In genomic region chr16:18342076-18342475, GRCm38 (mm10) we compare ENCODE assay signal across 12 mouse cellular contexts. TPM values are rescaled to one million over a fixed set of nuclear protein-coding genes. Genes with fewer than 3 reads are reported as not detected.
DNase-seq lines count a peak whose midpoint lies in the region; ATAC-seq and TF ChIP-seq lines count a peak whose summit lies in the region.
"Had no signal": no experiment of that assay in that cellular context is flagged by ENCODE, and none has a peak within 500 bp of the region (broad histone marks: within the 10 kb centered on the region; RNA-seq: fewer than 3 reads in every experiment).

No protein-coding gene starts in this region.

- TF ChIP-seq POLR2A in kidney, adult 2 months (IDR thresholded peaks at IDR 0.05; ENCODE audit: low read depth, low read length) = no peak

- H3K4me2 ChIP-seq in hindbrain, embryonic 15.5 days = peak overlapping the region; percentile 67; the same call in 1 of the 2 replicates
- no peak overlapping the region; the same call in 1 of the 2 replicates for H3K4me2 ChIP-seq in forebrain, embryonic 12.5 days

- WGBS in kidney, adult 2 months = 49% methylated on average over 2 of the region's 2 CpGs
- WGBS in hindbrain, embryonic 15.5 days = 97% methylated on average over 2 of the region's 2 CpGs
- WGBS in forebrain, embryonic 12.5 days = 72% methylated on average over 2 of the region's 2 CpGs

- H3K9me3 ChIP-seq in hindbrain, embryonic 15.5 days = no peaks in the 10 kb centered on the region
- H3K9me3 ChIP-seq in forebrain, embryonic 12.5 days = no peaks in the 10 kb centered on the region

- H3K9ac ChIP-seq in hindbrain, embryonic 15.5 days = 0 out of 2 replicates have a peak overlapping the region, but pooled peaks have one; percentile 44
- no peak overlapping the region for H3K9ac ChIP-seq in forebrain, embryonic 12.5 days

- H3K27ac ChIP-seq in kidney, adult 2 months (ENCODE audit: insufficient read depth, low read depth, low read length) = peak overlapping the region; percentile 53
- no peak overlapping the region for H3K27ac ChIP-seq in hindbrain, embryonic 15.5 days (replicated peaks)
- no peak overlapping the region for H3K27ac ChIP-seq in forebrain, embryonic 12.5 days

- no peaks in the 10 kb centered on the region; the same call in 1 of the 2 replicates for H3K36me3 ChIP-seq in kidney, adult 2 months (ENCODE audit: control insufficient read depth, insufficient read depth, low read length)
- peaks cover 4% of the 10 kb centered on the region; the same call in 1 of the 2 replicates for H3K36me3 ChIP-seq in hindbrain, embryonic 15.5 days
- H3K36me3 ChIP-seq in forebrain, embryonic 12.5 days (replicated peaks) = peaks cover 4% of the 10 kb centered on the region; the same call in 1 of the 2 replicates

- no peak for TF ChIP-seq CTCF in kidney, adult 2 months (conservative IDR thresholded peaks at IDR 0.05; ENCODE audit: insufficient read depth, insufficient read length, low read depth, low read length)

- DNase-seq in kidney, adult 2 months = peak; percentile 73
- no peak for DNase-seq in kidney, postnatal 10 days
- peak; percentile 48 for DNase-seq in c-Kit-negative CD71-positive TER-119-positive erythroid progenitor cells, embryonic 14.5 days (ENCODE audit: low read depth, low spot score)
- DNase-seq in retina, postnatal 1 day = no peak
- DNase-seq in MN1 (ENCODE audit: low spot score) = no peak
- DNase-seq: cerebellum, postnatal 25 days; heart, postnatal 14 days; left cerebral cortex, postnatal 4 days; thymus, postnatal 14 days had no signal

- H3K4me3 ChIP-seq in kidney, adult 2 months (ENCODE audit: insufficient read depth, low read depth, low read length) = no peak overlapping the region
- no peak overlapping the region for H3K4me3 ChIP-seq in hindbrain, embryonic 15.5 days
- H3K4me3 ChIP-seq in forebrain, embryonic 12.5 days (replicated peaks) = no peak overlapping the region

- H3K27me3 ChIP-seq in kidney, adult 2 months (replicated peaks; ENCODE audit: control insufficient read depth, insufficient read depth, low read length) = no peaks in the 10 kb centered on the region
- H3K27me3 ChIP-seq in hindbrain, embryonic 15.5 days = no peaks in the 10 kb centered on the region
- H3K27me3 ChIP-seq in forebrain, embryonic 12.5 days = 0 out of 2 replicates have a peak, but pooled peaks cover 4% of the 10 kb centered on the region

- no peak for ATAC-seq in hindbrain, embryonic 15.5 days (ENCODE audit: low FRiP score, low read depth)
- ATAC-seq in megakaryocyte progenitor cell, adult 5-6 weeks (replicated peaks; ENCODE audit: poor library complexity) = peak; percentile 55
- ATAC-seq in forebrain, embryonic 12.5 days (ENCODE audit: low FRiP score) = no peak

- peaks cover 10% of the 10 kb centered on the region; the same call in 1 of the 2 replicates for H3K4me1 ChIP-seq in kidney, adult 2 months (ENCODE audit: control insufficient read depth, insufficient read depth, low read length)
- peaks cover 33% of the 10 kb centered on the region for H3K4me1 ChIP-seq in hindbrain, embryonic 15.5 days (replicated peaks)
- H3K4me1 ChIP-seq in forebrain, embryonic 12.5 days = peaks cover 33% of the 10 kb centered on the region

RNA-seq across cellular contexts. Expression of gene Tango2, which starts 5.8 kb away (rescaled TPM):
- 147 and 158 TPM in 2 replicates for polyA plus RNA-seq in kidney, adult 2 months (2012; rRNA removed)
- polyA plus RNA-seq in hindbrain, embryonic 15.5 days (2015; fragmentation: Nextera tagmentation; extraction: Ambion mirVana) = 92.5 and 94.0 TPM in 2 replicates
- 20.5 and 21.7 TPM in 2 replicates for total RNA-seq in megakaryocyte progenitor cell, adult 5-6 weeks (2015)
- total RNA-seq in megakaryocyte progenitor cell, adult 5-6 weeks (2017) = 7.6 and 8.6 TPM in 2 replicates
- polyA plus RNA-seq in forebrain, embryonic 12.5 days (2016; fragmentation: Nextera tagmentation; extraction: Ambion mirVana) = 40.7 and 41.5 TPM in 2 replicates

RNA-seq across cellular contexts. Expression of gene Arvcf, which starts 5.9 kb away (rescaled TPM):
- polyA plus RNA-seq in kidney, adult 2 months (2012; rRNA removed) = 94.2 and 98.5 TPM in 2 replicates
- polyA plus RNA-seq in hindbrain, embryonic 15.5 days (2015; fragmentation: Nextera tagmentation; extraction: Ambion mirVana) = 78.7 and 81.3 TPM in 2 replicates
- 0.20 and 1.2 TPM in 2 replicates for total RNA-seq in megakaryocyte progenitor cell, adult 5-6 weeks (2015)
- total RNA-seq in megakaryocyte progenitor cell, adult 5-6 weeks (2017) = 0.83 and 7.9 TPM in 2 replicates
- polyA plus RNA-seq in forebrain, embryonic 12.5 days (2016; fragmentation: Nextera tagmentation; extraction: Ambion mirVana) = 115 and 126 TPM in 2 replicates

RNA-seq across cellular contexts. Expression of gene Dgcr8, which starts 53.0 kb away (rescaled TPM):
- polyA plus RNA-seq in kidney, adult 2 months (2012; rRNA removed) = 11.9 and 13.2 TPM in 2 replicates
- polyA plus RNA-seq in hindbrain, embryonic 15.5 days (2015; fragmentation: Nextera tagmentation; extraction: Ambion mirVana) = 29.5 and 30.9 TPM in 2 replicates
- total RNA-seq in megakaryocyte progenitor cell, adult 5-6 weeks (2015) = 33.2 and 40.1 TPM in 2 replicates
- 44.1 and 50.9 TPM in 2 replicates for total RNA-seq in megakaryocyte progenitor cell, adult 5-6 weeks (2017)
- 40.8 and 44.2 TPM in 2 replicates for polyA plus RNA-seq in forebrain, embryonic 12.5 days (2016; fragmentation: Nextera tagmentation; extraction: Ambion mirVana)

Comparison
In these comparisons a context has a peak if more than half of its experiments do, and no peak if none do; other contexts are left out.
1. DNase-seq: peak in kidney, adult 2 months (single experiment) and c-Kit-negative CD71-positive TER-119-positive erythroid progenitor cells, embryonic 14.5 days (single experiment); none in kidney, postnatal 10 days (single experiment), retina, postnatal 1 day (single experiment) and MN1 (single experiment).